Mouse (Mus musculus): Measurements from ENCODE around the gene Ensa.

Gene Ensa

GRCm38 (mm10) chr3:95679551-95679950 lies 54.8 kb downstream of the Ensa start:
- no peak for DNase-seq (ENCODE audit: low spot score in 2 of 2)

- no peak for DNase-seq (ENCODE audit: low spot score in 2 of 2)
These were observed 55.9 kb downstream of the Ensa start for GRCm38 (mm10) chr3:95680673-95681072.

- no peak for DNase-seq (ENCODE audit: low spot score in 2 of 2)
These were observed 56.6 kb downstream of the Ensa start for GRCm38 (mm10) chr3:95681365-95681764.

All from cerebellum, postnatal 4 days (tissue).